Mouse (Mus musculus) heart, embryonic 12.5 days (tissue): ENCODE data around the gene Epor. TPM values are rescaled to one million over a fixed set of nuclear protein-coding genes. Genes with fewer than 3 reads are reported as not detected.

Experiments used
- ATAC-seq: fragments of 200-750 bp; cut with Nextera tagmentation; 2 replicates; pipeline ENCODE4 v1.8.0; 2017; ENCODE audit warnings: moderate TSS enrichment, moderate library complexity; ENCODE audit not compliant: insufficient number of reproducible peaks, low FRiP score
- H3K27ac ChIP-seq: fragments of 300-500 bp; sonication (generic); 2 replicates; pipeline ENCODE4 v1.5.1; 2016; ENCODE audit warnings: mild to moderate bottlenecking, moderate library complexity; ENCODE audit not compliant: poor library complexity, severe bottlenecking
- H3K27me3 ChIP-seq: fragments of 300-500 bp; sonication (generic); replicated peaks from 2 replicates; pipeline ENCODE4 v1.6.1; 2016; ENCODE audit warnings: mild to moderate bottlenecking, moderate library complexity
- H3K36me3 ChIP-seq: fragments of 300-500 bp; sonication (generic); 2 replicates; pipeline ENCODE4 v1.6.1; 2016; ENCODE audit warnings: mild to moderate bottlenecking, moderate library complexity
- H3K4me1 ChIP-seq: fragments of 300-500 bp; sonication (generic); replicated peaks from 2 replicates; pipeline ENCODE4 v1.6.1; 2016; ENCODE audit warnings: mild to moderate bottlenecking
- H3K4me2 ChIP-seq: fragments of 300-500 bp; sonication (generic); 2 replicates; pipeline ENCODE4 v1.6.1; 2016; ENCODE audit warnings: mild to moderate bottlenecking, moderate library complexity
- H3K4me3 ChIP-seq: fragments of 300-500 bp; sonication (generic); 2 replicates; pipeline ENCODE4 v1.5.1; 2016; ENCODE audit warnings: mild to moderate bottlenecking
- H3K9ac ChIP-seq: fragments of 300-500 bp; sonication (generic); 2 replicates; pipeline ENCODE4 v1.6.1; 2016; ENCODE audit warnings: mild to moderate bottlenecking, moderate library complexity
- H3K9me3 ChIP-seq: fragments of 300-500 bp; sonication (generic); replicated peaks from 2 replicates; pipeline ENCODE4 v1.6.1; 2016; ENCODE audit warnings: mild to moderate bottlenecking, moderate library complexity
- WGBS: fragments of 180-500 bp; shearing (Covaris S2); methylation state at CpG from one replicate; pipeline ENCODE4 v1.1.7; 2016; 5-methylcytosine and 5-hydroxymethylcytosine counted together
- polyA plus RNA-seq: library from polyadenylated mRNA; unstranded; fragments of >200 nt; fragmentation: Nextera tagmentation; extraction: Ambion mirVana; gene quantifications from 2 replicates; pipeline ENCODE4 v1.2.1, GENCODE M21; 2016

Gene Epor
- 10.9 and 12.0 TPM in 2 replicates for polyA plus RNA-seq

DNA sequence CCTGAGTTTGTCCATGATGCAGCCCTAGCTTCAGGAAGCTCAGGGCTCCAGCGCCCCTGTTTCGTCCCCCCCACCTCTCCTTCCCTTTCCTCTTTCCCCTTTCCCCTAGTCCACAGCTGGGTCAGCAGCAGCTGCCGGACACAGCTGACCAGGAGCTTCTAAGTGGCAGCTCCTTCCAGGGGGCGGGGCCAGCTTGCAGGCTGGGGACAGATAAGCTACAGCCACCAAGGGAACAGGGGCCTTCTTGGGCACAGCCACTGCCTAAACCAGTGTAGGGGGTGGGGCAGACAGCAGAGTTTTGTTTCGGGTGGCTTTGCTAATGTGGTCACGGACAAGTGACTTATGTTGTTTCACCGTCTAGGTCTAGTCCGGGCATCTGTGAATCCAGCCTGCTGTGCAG is at the start of gene Epor:
Gene Epor, minus strand, starts transcription at position 90 of the 400 bp plus-strand sequence.
- Histone ChIP-seq H3K27ac (peak within 1 kb of the TSS; percentile 61), H3K9me3 (no peaks in the 10 kb centered on the region), H3K4me3 (peak within 1 kb of the TSS; percentile 55), H3K27me3 (peaks cover 26% of the 10 kb centered on the region), H3K4me1 (peaks cover 38% of the 10 kb centered on the region), H3K36me3 (peaks cover 10% of the 10 kb centered on the region), H3K9ac (peak within 1 kb of the TSS; percentile 49), H3K4me2 (peak within 1 kb of the TSS; percentile 92)
- WGBS = 5% methylated on average over 8 of the region's 8 CpGs
- peak; percentile 89 for ATAC-seq

GRCm38 (mm10) chr9:22012731-22013130 is 49.4 kb upstream of the Epor start:
- no peak for ATAC-seq
- H3K4me3 ChIP-seq = no peak overlapping the region
- H3K4me2 ChIP-seq = no peak overlapping the region
- H3K4me1 ChIP-seq = no peaks in the 10 kb centered on the region
- no peak overlapping the region for H3K9ac ChIP-seq
- WGBS = 92% methylated on average over 13 of the region's 13 CpGs
- no peaks in the 10 kb centered on the region for H3K27me3 ChIP-seq
- no peaks in the 10 kb centered on the region for H3K9me3 ChIP-seq
- H3K27ac ChIP-seq = no peak overlapping the region
- H3K36me3 ChIP-seq = peaks cover 71% of the 10 kb centered on the region

DNA sequence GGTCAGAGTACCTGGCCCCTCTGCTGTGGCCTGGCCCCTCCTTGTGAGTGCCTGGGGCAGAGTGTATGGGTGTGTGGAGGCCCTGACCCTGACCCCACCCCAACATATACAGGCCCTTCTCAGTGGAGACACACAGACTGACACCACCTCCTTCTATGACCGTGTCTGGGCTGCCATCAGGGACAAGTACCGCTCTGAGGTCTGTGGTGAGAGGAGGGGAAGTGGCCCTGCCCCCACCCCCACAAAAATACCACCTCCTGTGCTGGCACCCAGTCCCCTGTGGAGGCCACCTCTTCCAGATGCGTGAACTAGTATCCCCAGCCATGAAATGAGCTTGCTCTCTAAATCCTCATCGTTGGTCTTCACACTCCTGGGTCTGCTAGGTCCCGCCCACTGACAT is 47.7 kb upstream of the Epor start:
- Histone ChIP-seq H3K4me2 (no peak overlapping the region), H3K9me3 (no peaks in the 10 kb centered on the region), H3K27ac (no peak overlapping the region), H3K27me3 (no peaks in the 10 kb centered on the region), H3K4me1 (no peaks in the 10 kb centered on the region), H3K36me3 (peaks cover 87% of the 10 kb centered on the region), H3K9ac (no peak overlapping the region), H3K4me3 (no peak overlapping the region)
- 0 out of 2 replicates have a peak, but pooled peaks have one; percentile 13 for ATAC-seq
- 78% methylated on average over 5 of the region's 5 CpGs for WGBS

- H3K9me3 ChIP-seq = no peaks in the 10 kb centered on the region
- H3K36me3 ChIP-seq = peaks cover 56% of the 10 kb centered on the region
- H3K27ac ChIP-seq = no peak overlapping the region
- H3K4me2 ChIP-seq = no peak overlapping the region
- H3K27me3 ChIP-seq = no peaks in the 10 kb centered on the region
- H3K9ac ChIP-seq = no peak overlapping the region
- no peak overlapping the region for H3K4me3 ChIP-seq
- no peak for ATAC-seq
- H3K4me1 ChIP-seq = peaks cover 20% of the 10 kb centered on the region
- WGBS = 93% methylated on average over 12 of the region's 12 CpGs
These were observed 41.2 kb upstream of the Epor start for GRCm38 (mm10) chr9:22004546-22004945.

DNA sequence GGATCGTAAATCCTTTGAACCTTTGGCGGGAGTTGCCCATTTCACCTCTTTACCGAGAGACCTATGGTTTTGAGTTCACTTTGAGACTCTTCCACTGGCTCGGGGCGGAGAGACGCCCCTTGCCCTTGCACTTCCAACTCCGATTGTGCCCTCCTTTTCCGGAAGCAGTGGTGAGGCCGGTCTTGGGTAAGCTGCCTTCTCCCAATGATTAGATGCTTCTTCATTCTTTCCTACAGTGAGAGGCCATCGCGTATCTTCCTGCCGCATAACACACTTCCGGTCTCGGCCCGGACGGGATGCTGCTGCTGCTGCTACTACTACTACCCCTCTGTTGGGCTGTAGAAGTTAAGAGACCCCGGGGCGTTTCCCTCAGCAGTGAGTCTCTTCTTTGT is 39.9 kb upstream of the Epor start:
- H3K9me3 ChIP-seq = no peaks in the 10 kb centered on the region
- peak overlapping the region; percentile 76 for H3K4me2 ChIP-seq
- ATAC-seq = no peak
- WGBS = under 1% methylated on average over 18 of the region's 18 CpGs
- no peak overlapping the region; the same call in 1 of the 2 replicates for H3K27ac ChIP-seq
- peak overlapping the region; percentile 62 for H3K4me3 ChIP-seq
- H3K4me1 ChIP-seq = peaks cover 20% of the 10 kb centered on the region
- H3K27me3 ChIP-seq = peaks cover 9% of the 10 kb centered on the region; the same call in 1 of the 2 replicates
- H3K9ac ChIP-seq = peak overlapping the region; percentile 73
- peaks cover 42% of the 10 kb centered on the region for H3K36me3 ChIP-seq

DNA sequence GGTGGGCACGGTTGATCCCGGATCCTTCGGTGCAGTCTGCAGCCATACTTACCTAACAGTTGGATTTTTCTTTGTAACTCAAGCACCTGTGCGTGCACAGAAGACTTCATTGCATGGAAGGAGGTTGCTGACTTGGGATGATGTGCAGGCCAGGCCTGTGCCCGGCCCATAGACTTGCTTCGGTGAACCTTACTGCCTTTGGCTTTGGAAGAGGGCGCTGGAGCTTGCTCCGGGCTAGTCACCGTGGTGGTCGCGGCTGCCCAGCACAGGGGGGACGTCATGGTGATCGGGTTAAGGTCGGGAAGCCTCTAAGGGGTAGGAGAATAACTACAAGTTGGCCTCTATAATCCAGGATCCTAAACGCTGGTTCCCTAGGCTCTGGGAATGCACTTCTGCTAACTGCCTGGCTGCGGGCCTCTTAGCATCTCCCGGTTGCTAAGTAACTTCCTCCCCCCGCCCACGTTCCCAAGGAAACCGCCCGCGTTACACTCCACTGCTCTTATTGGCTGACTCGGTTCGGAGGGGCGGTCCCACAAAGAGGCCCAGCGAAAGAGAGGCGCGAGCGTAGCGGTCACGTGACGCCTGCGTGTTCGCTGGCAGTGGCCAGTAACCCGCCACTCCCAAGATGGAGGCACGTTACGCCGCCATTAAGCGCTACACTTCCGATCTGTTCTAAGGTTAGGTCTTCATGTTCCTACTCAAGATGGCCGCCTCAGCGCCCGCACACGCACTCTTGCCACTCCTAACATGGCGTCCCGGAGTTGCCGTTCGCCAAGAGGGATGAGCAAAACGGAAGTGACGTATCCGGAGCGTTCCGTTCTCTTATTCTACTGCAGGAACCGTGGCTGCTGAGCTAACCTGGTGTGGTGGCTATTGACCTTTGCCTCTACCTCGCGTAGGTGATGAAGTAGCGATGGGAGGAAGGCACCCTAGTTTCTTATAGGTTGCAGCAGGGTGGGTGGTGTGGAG is 39.2 kb upstream of the Epor start, which contains the start of the genes Ccdc151 and Prkcsh:
Gene Ccdc151, minus strand, starts transcription at position 441 of the 969 bp plus-strand sequence.
Gene Prkcsh, plus strand, starts transcription at position 613 of the 969 bp plus-strand sequence.
- H3K4me1 ChIP-seq = peaks cover 20% of the 10 kb centered on the region
- H3K4me3 ChIP-seq = peak within 1 kb of the TSS; percentile 62
- peak within 1 kb of the TSS; percentile 73 for H3K9ac ChIP-seq
- 6% methylated on average over 57 of the region's 57 CpGs for WGBS
- ATAC-seq = peak; percentile 99
- no peak within 1 kb of the TSS; the same call in 1 of the 2 replicates for H3K27ac ChIP-seq
- H3K9me3 ChIP-seq = no peaks in the 10 kb centered on the region
- peaks cover 9% of the 10 kb centered on the region; the same call in 1 of the 2 replicates for H3K27me3 ChIP-seq
- H3K4me2 ChIP-seq = peak within 1 kb of the TSS; percentile 76
- peaks cover 36% of the 10 kb centered on the region for H3K36me3 ChIP-seq

DNA sequence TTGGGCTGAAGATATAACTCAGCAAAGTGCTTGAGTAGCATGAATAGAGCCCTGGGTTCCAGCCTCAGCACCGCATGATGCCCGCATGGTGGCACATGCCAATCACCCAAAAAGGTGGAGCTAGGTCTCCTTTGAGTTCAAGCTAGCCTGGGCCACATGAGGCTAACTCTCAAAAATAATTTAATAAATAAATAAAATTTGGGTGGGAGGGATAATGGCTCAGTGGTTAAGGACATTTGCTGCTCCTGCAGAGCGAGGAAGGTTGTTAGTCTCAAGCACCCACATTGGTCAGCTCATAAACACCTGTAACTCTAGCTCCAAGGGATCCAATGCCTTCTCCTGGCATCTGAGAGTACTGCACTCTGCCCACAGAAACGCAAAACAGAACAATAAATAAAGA is 38.3 kb upstream of the Epor start:
- peaks cover 20% of the 10 kb centered on the region for H3K4me1 ChIP-seq
- ATAC-seq = no peak
- H3K36me3 ChIP-seq = peaks cover 27% of the 10 kb centered on the region
- peaks cover 9% of the 10 kb centered on the region; the same call in 1 of the 2 replicates for H3K27me3 ChIP-seq
- 79% methylated on average over 4 of the region's 4 CpGs for WGBS
- no peak overlapping the region for H3K4me3 ChIP-seq
- no peak overlapping the region for H3K4me2 ChIP-seq
- no peak overlapping the region for H3K27ac ChIP-seq
- no peaks in the 10 kb centered on the region for H3K9me3 ChIP-seq
- no peak overlapping the region for H3K9ac ChIP-seq

DNA sequence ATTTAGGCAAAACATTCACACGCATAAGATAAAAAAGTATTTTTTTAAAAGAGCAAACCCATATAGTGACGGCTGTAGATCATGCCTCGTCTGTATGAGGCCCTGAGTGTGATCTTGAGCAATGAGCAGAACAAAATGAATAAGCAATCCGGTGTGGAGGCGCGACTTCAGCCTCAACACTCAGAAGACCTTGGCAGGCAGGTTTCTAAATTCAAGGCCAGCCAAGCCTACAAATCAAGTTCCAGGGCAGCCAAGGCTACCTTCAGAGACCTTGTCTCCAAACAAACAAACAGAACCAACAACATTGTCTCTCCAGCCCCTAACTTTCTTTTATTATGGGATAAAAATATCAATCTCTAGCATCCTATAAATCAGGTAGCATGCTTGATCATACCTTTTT is 37.0 kb upstream of the Epor start:
- Histone ChIP-seq H3K27ac (no peak overlapping the region), H3K4me2 (no peak overlapping the region), H3K36me3 (peaks cover 14% of the 10 kb centered on the region), H3K27me3 (peaks cover 9% of the 10 kb centered on the region; the same call in 1 of the 2 replicates), H3K4me1 (peaks cover 20% of the 10 kb centered on the region), H3K9ac (no peak overlapping the region), H3K9me3 (no peaks in the 10 kb centered on the region; the same call in 1 of the 2 replicates), H3K4me3 (no peak overlapping the region)
- WGBS = 86% methylated on average over 6 of the region's 6 CpGs
- no peak for ATAC-seq

DNA sequence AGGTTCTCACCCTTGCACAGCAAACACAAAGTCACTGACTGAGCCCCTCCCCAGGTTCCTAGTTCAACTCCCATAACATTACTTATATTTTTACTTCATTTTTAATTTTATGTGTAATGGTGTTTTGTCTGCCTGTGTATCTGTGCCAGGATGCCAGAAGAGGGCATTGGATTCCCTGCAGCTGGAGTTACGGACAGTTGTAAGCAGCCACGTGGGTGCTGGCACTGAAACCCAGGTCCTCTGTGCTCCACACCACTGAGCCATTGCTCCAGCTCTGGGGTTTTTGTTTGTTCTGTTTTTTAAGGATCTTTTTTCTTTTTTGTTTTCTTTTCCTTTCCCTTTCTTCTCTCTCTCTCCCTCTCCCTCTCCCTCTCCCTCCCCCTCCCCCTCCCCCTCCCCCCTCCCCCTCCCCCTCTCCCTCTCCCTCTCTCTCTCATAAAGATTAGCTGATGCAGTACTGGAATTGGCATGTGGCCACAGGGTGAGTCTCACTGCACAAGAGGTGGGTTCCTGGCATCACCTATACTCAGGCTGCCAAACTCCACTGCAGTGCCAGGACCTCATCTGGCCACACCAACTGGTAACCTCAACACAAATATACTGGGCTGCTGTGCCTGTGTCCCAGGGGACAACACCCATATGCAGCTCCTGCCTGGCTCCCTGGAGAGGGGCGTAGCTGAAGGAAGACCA is 33.0 kb upstream of the Epor start:
- 84% methylated on average over 3 of the region's 3 CpGs for WGBS
- Histone ChIP-seq H3K9ac (no peak overlapping the region), H3K4me2 (no peak overlapping the region), H3K36me3 (no peaks in the 10 kb centered on the region), H3K27ac (no peak overlapping the region), H3K4me3 (no peak overlapping the region), H3K27me3 (peaks cover 48% of the 10 kb centered on the region), H3K4me1 (no peaks in the 10 kb centered on the region), H3K9me3 (no peaks in the 10 kb centered on the region; the same call in 1 of the 2 replicates)
- no peak for ATAC-seq

DNA sequence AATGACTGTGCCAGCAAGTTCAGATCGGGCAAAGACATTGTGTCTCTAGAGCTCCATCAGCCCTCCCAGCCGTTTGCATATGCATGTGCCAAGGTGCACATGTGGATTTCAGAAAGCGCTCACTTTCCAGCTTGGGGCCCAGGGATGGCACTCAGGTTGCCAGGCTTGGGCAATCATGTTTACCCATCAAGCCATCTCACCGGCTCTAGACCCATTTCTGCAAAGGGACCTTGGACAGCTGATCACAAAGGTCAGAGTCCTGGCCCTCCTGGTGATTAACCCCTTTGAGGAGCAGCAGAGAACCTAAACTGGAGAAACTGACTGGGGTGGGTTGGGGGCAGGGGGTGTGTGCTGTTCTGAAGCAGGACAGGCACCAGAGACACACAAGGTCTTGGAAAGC is 28.9 kb upstream of the Epor start:
- Histone ChIP-seq H3K4me3 (no peak overlapping the region), H3K4me2 (no peak overlapping the region), H3K4me1 (peaks cover 23% of the 10 kb centered on the region), H3K27me3 (peaks cover 80% of the 10 kb centered on the region), H3K9ac (no peak overlapping the region), H3K27ac (no peak overlapping the region), H3K9me3 (no peaks in the 10 kb centered on the region; the same call in 1 of the 2 replicates), H3K36me3 (no peaks in the 10 kb centered on the region)
- 68% methylated on average over 4 of the region's 4 CpGs for WGBS
- no peak for ATAC-seq
